Mouse (Mus musculus) liver, postnatal 0 days (tissue): ENCODE measurements around the gene Bsnd. TPM values are rescaled to one million over a fixed set of nuclear protein-coding genes. Genes with fewer than 3 reads are reported as not detected.

Experiments
- ATAC-seq: fragments of 200-750 bp; cut with Nextera tagmentation; 2 replicates; pipeline ENCODE4 v1.8.0; 2017; ENCODE audit warnings: mild to moderate bottlenecking, moderate library complexity
- DNase-seq: peaks from one replicate; pipeline ENCODE4 v3.0.0-alpha.2; 2016
- H3K27ac ChIP-seq: fragments of 300-500 bp; sonication (generic); 2 replicates; pipeline ENCODE4 v1.5.1; 2014; ENCODE audit warnings: antibody characterized with exemption, moderate library complexity, mild to moderate bottlenecking, low read depth
- H3K27me3 ChIP-seq: fragments of 300-500 bp; sonication (generic); 2 replicates; pipeline ENCODE4 v1.6.1; 2014; ENCODE audit warnings: low read length, control low read depth, mixed read lengths; ENCODE audit not compliant: insufficient read depth
- H3K36me3 ChIP-seq: fragments of 300-500 bp; sonication (generic); replicated peaks from 2 replicates; pipeline ENCODE4 v1.6.1; 2014; ENCODE audit warnings: mild to moderate bottlenecking, control low read depth, low read length, moderate library complexity, mixed read lengths; ENCODE audit not compliant: insufficient read depth
- H3K4me1 ChIP-seq: fragments of 300-500 bp; sonication (generic); 2 replicates; pipeline ENCODE4 v1.6.1; 2014; ENCODE audit warnings: antibody characterized with exemption, mild to moderate bottlenecking, control low read depth; ENCODE audit not compliant: insufficient read depth
- H3K4me2 ChIP-seq: fragments of 300-500 bp; sonication (generic); 2 replicates; pipeline ENCODE4 v1.6.1; 2014; ENCODE audit warnings: low read depth, mild to moderate bottlenecking, low read length, moderate library complexity, mixed read lengths
- H3K4me3 ChIP-seq: fragments of 300-500 bp; sonication (generic); 2 replicates; pipeline ENCODE4 v1.5.1; 2014; ENCODE audit warnings: low read depth, low read length
- H3K9ac ChIP-seq: fragments of 300-500 bp; sonication (generic); replicated peaks from 2 replicates; pipeline ENCODE4 v1.6.1; 2014; ENCODE audit warnings: mild to moderate bottlenecking, moderate library complexity
- H3K9me3 ChIP-seq: fragments of 300-500 bp; sonication (generic); 2 replicates; pipeline ENCODE4 v1.6.1; 2016; ENCODE audit warnings: mild to moderate bottlenecking, control low read depth, low read length, mixed read lengths
- CTCF ChIP-seq: sonication (generic); IDR thresholded peaks from 2 replicates; pipeline ENCODE4 v1.5.1; 2016; ENCODE audit warnings: antibody characterized with exemption, low read depth
- EP300 ChIP-seq: IDR thresholded peaks from 2 replicates; pipeline ENCODE4 v1.6.1; 2016; ENCODE audit warnings: antibody characterized with exemption, low read depth, mild to moderate bottlenecking
- WGBS: fragments of 180-500 bp; shearing (Covaris S2); extraction: QIAGEN DNeasy Blood & Tissue Kit; methylation state at CpG from one replicate; pipeline ENCODE4 v1.1.7; 2014; ENCODE audit not compliant: insufficient replicate concordance; 5-methylcytosine and 5-hydroxymethylcytosine counted together
- polyA plus RNA-seq: library from polyadenylated mRNA; unstranded; fragments of >200 nt; fragmentation: Nextera tagmentation; extraction: Ambion mirVana; gene quantifications from 2 replicates; pipeline ENCODE4 v1.2.1, GENCODE M21; 2015

Gene Bsnd
- polyA plus RNA-seq, 1 experiment from 2014 or later, result not detected

DNA sequence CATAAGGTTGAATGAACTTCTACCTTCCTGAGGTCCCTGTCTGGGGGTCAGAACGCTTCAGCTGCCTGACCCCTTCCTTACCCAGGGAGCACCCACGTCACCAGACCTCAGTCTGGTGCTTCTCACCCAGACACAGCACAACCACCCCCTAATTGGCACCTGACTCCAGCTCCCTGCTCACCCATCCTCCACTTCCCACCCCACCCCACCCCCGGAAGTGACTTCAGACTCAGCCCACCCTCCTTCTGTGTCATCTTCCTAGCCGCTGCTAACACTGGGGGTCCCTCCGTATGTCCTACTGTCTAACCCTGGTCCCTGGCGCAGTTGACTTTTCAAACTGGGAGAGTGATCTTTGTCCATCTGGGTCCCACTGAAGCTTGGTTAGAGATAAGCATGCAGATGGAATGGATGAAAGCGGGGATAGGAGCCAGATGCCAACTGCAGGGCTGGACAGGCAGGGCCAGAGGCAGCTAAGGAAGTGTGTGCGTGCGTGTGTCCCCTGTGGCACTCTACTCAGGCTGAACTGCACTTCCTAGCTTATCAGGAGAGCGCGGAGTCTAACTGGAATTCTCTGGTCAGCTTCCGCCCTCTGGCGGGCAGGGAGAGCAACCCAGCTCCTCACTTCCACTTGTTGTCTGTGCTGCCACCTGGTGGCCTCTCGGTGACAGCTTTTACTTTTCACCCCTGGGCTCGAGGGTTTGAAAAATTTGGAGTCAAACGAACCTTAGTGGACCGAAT lies 37.5 kb upstream of the Bsnd start:
- Histone ChIP-seq H3K27ac (no peak overlapping the region), H3K4me2 (peak overlapping the region; percentile 69), H3K4me1 (peaks cover 11% of the 10 kb centered on the region), H3K9ac (0 out of 2 replicates have a peak overlapping the region, but pooled peaks have one; percentile 16), H3K4me3 (no peak overlapping the region), H3K9me3 (no peaks in the 10 kb centered on the region), H3K36me3 (no peaks in the 10 kb centered on the region), H3K27me3 (no peaks in the 10 kb centered on the region)
- ATAC-seq (peak; percentile 91), DNase-seq (peak; percentile 92)
- 16% methylated on average over 17 of the region's 17 CpGs for WGBS
- TF ChIP-seq EP300 (no peak), CTCF (peak; percentile 100)

DNA sequence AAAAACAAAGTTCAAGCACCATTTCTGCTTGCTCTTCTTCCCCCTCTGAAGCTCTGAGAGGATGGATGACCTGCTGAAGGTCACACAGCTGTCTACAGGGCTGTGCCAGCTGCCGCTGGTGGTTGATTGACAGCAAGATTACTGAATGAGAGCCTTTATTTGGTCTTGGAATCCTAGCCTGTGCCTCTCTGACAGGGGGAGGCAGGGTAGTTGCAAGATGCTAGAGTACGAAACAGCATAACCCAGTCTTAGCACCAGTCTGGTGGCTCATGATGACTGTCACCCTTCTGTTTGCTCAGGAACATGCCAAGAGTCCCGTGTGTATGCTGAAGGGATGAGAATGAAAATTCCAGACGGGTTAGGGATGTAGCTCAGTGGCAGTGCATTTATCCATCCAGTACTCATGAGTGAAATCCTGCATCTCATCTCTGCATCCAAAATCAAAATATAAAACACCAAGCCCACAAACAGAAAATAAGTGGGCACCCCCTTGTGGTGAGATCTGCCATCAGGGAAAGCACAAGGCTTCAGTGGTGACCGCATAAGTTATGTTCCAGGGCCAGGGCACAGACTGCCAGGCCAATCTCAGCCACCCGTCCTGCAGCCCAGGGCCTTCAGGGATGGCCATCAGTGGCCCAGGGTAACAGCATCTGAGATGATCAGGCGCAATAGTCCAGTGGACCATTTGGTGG lies 35.9 kb upstream of the Bsnd start:
- no peak for ATAC-seq

DNA sequence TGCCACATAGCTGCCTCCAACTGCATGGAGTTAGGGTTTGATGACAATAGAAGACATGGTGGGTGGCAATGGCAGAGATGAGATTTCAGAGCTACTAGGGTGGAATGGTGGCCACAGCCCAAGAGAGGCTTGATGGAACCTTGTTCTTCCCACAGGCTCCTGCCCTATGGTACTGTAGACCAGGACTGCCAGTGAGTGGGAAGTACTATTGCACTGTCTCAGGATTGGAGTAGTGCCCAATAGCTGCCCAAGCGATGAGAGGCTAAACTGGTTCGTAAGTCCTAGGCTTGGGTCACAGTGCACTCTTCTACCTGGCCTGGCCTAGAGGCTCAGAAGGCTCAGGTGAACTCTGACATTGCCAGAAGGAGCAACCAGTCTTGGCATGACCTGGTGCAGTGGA lies 32.9 kb upstream of the Bsnd start:
- H3K36me3 ChIP-seq, result no peaks in the 10 kb centered on the region
- no peak overlapping the region for H3K4me2 ChIP-seq
- H3K9ac ChIP-seq, result no peak overlapping the region
- ATAC-seq, result no peak
- no peak overlapping the region for H3K27ac ChIP-seq
- no peaks in the 10 kb centered on the region for H3K9me3 ChIP-seq
- H3K4me3 ChIP-seq, result no peak overlapping the region
- DNase-seq, result no peak
- TF ChIP-seq EP300, result no peak
- no peak for TF ChIP-seq CTCF
- peaks cover 7% of the 10 kb centered on the region for H3K4me1 ChIP-seq
- H3K27me3 ChIP-seq, result no peaks in the 10 kb centered on the region
- 62% methylated on average over 2 of the region's 2 CpGs for WGBS

More for the DNA sequence above, 35.9 kb upstream of the Bsnd start:
- Histone ChIP-seq H3K27ac (no peak overlapping the region), H3K36me3 (no peaks in the 10 kb centered on the region), H3K4me3 (no peak overlapping the region), H3K4me2 (no peak overlapping the region), H3K9me3 (no peaks in the 10 kb centered on the region), H3K9ac (no peak overlapping the region), H3K4me1 (peaks cover 7% of the 10 kb centered on the region), H3K27me3 (no peaks in the 10 kb centered on the region)
- TF ChIP-seq EP300 (no peak), CTCF (peak; percentile 40; the same call in 1 of the 2 replicates)
- DNase-seq, result no peak
- 77% methylated on average over 7 of the region's 7 CpGs for WGBS

DNA sequence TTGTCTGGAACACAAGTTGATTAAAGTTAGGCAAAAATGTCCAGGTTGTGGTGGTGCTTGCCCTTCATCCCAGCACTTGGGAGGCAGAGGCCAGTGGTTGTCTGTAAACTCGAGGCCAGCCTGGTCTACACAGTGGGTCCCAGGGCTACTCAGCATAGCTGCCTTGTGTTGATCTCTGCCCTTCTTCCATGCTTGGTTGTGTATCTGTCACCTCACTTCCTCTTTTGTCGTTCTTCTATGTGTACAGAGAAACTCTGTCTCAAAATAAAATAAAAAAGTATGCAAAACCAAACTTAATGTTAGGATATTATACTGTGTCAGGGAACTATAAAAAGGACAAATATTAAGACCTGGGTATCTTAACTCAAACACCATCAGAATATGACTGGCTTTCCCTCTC lies 32.0 kb upstream of the Bsnd start:
- WGBS, result 23% methylated on average over 2 of the region's 2 CpGs

DNA sequence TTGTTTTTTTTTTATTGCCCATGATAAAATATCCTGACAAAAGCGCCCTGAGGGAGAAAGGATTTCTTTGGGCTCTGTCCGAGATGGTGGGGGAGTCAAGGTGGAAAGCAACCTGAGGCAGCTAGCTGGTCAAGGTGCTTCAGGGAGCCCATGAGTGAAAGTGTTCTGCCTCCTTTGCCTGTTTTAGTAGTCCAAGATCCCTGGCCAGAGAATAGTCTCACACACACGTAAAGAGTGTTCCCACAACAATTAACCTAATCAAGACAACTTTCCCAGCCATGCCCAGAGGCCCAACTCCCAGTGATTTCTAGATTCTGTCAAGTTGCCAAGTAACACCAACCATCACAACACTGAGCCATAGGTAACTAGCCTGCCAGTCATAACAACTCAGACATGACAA lies 30.5 kb upstream of the Bsnd start:
- H3K9ac ChIP-seq, result no peak overlapping the region
- H3K9me3 ChIP-seq, result no peaks in the 10 kb centered on the region
- H3K27ac ChIP-seq, result no peak overlapping the region
- no peaks in the 10 kb centered on the region for H3K4me1 ChIP-seq
- no peak overlapping the region for H3K4me2 ChIP-seq
- H3K36me3 ChIP-seq, result no peaks in the 10 kb centered on the region
- no peaks in the 10 kb centered on the region for H3K27me3 ChIP-seq
- no peak for TF ChIP-seq EP300
- TF ChIP-seq CTCF, result no peak
- 69% methylated on average over 3 of the region's 3 CpGs for WGBS
- H3K4me3 ChIP-seq, result no peak overlapping the region
- no peak for ATAC-seq
- no peak for DNase-seq

More for the DNA sequence above, 32.0 kb upstream of the Bsnd start:
- peaks cover 3% of the 10 kb centered on the region for H3K4me1 ChIP-seq
- no peak overlapping the region for H3K9ac ChIP-seq
- no peak for DNase-seq
- no peaks in the 10 kb centered on the region for H3K27me3 ChIP-seq
- H3K4me3 ChIP-seq, result no peak overlapping the region
- no peak overlapping the region for H3K27ac ChIP-seq
- H3K36me3 ChIP-seq, result no peaks in the 10 kb centered on the region
- TF ChIP-seq CTCF (no peak), EP300 (no peak)
- no peaks in the 10 kb centered on the region for H3K9me3 ChIP-seq
- no peak for ATAC-seq
- no peak overlapping the region for H3K4me2 ChIP-seq

DNA sequence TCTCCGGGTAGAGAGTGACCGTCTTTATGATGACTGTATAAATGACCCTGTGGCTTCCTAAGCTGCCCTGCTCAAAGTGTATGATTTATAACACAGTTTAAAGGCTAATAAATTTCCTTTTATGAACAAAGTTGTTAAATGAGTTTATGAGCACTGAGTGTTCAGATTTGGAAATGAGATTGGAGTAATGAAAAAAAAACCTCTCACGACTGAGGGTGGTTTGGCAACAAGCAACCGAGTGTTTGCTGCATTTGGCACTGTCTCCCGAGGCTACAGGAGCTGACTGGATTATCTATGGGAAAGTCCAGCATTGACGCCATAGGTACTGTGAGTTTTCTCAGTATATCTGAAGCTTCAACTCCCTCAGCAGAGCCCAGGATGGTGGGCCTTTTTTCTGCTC lies 22.5 kb upstream of the Bsnd start:
- Histone ChIP-seq H3K4me1 (no peaks in the 10 kb centered on the region), H3K27ac (no peak overlapping the region), H3K27me3 (no peaks in the 10 kb centered on the region), H3K36me3 (no peaks in the 10 kb centered on the region), H3K4me2 (no peak overlapping the region), H3K4me3 (no peak overlapping the region), H3K9me3 (no peaks in the 10 kb centered on the region), H3K9ac (no peak overlapping the region)
- TF ChIP-seq CTCF (no peak), EP300 (no peak)
- 67% methylated on average over 6 of the region's 6 CpGs for WGBS
- DNase-seq (no peak), ATAC-seq (no peak)
